Mouse (Mus musculus): ENCODE data around the gene Khnyn.

- TF ChIP-seq CTCF (IDR thresholded peaks at IDR 0.05; ENCODE audit: low read depth) (no peak), EP300 (IDR thresholded peaks at IDR 0.05; ENCODE audit: low read depth) (no peak)
Measured at GRCm38 (mm10) chr14:55885114-55885790, 505 bp downstream of the Khnyn start.
